Mouse (Mus musculus): ENCODE measurements around the gene Smarcd1. TPM values are rescaled to one million over a fixed set of nuclear protein-coding genes. Genes with fewer than 3 reads are reported as not detected.
A peak's percentile ranks its signal among the peaks of the same experiment; 100 is the strongest.

Gene Smarcd1
- polyA plus RNA-seq, 1 experiment from 2014 or later, result 10.9 TPM

- Histone ChIP-seq H3K9ac (ENCODE audit: low read length) (no peak overlapping the region), H3K27ac (replicated peaks) (no peak overlapping the region), H3K36me3 (ENCODE audit: control insufficient read depth, insufficient read depth, low read length) (no peaks in the 10 kb centered on the region), H3K4me2 (replicated peaks; ENCODE audit: low read depth) (no peak overlapping the region), H3K27me3 (ENCODE audit: control insufficient read depth, insufficient read depth, low read length) (no peaks in the 10 kb centered on the region), H3K9me3 (ENCODE audit: control insufficient read depth, low read length) (no peaks in the 10 kb centered on the region), H3K4me1 (replicated peaks; ENCODE audit: control insufficient read depth, insufficient read depth) (0 out of 2 replicates have a peak, but pooled peaks cover 3% of the 10 kb centered on the region), H3K4me3 (ENCODE audit: low read depth, low read length) (no peak overlapping the region)
- ATAC-seq (ENCODE audit: low FRiP score, low TSS enrichment) (no peak), DNase-seq (ENCODE audit: low spot score) (no peak)
- TF ChIP-seq EP300 (optimal IDR thresholded peaks at IDR 0.05), result no peak
- TF ChIP-seq CTCF (IDR thresholded peaks at IDR 0.05; ENCODE audit: low read depth), result no peak
- WGBS, result 95% methylated on average over 15 of the region's 15 CpGs
These were observed 40.7 kb upstream of the Smarcd1 start for GRCm38 (mm10) chr15:99661121-99661830.

- 0 out of 2 replicates have a peak, but pooled peaks cover 3% of the 10 kb centered on the region for H3K4me1 ChIP-seq (replicated peaks; ENCODE audit: control insufficient read depth, insufficient read depth)
- H3K27ac ChIP-seq (replicated peaks), result no peak overlapping the region
- H3K36me3 ChIP-seq (ENCODE audit: control insufficient read depth, insufficient read depth, low read length), result no peaks in the 10 kb centered on the region
- no peak overlapping the region for H3K4me2 ChIP-seq (replicated peaks; ENCODE audit: low read depth)
- H3K9ac ChIP-seq (ENCODE audit: low read length), result no peak overlapping the region
- H3K4me3 ChIP-seq (ENCODE audit: low read depth, low read length), result no peak overlapping the region
- no peaks in the 10 kb centered on the region; the same call in 1 of the 2 replicates for H3K27me3 ChIP-seq (ENCODE audit: control insufficient read depth, insufficient read depth, low read length)
- H3K9me3 ChIP-seq (ENCODE audit: control insufficient read depth, low read length), result no peaks in the 10 kb centered on the region
- DNase-seq (ENCODE audit: low spot score) (no peak), ATAC-seq (ENCODE audit: low FRiP score, low TSS enrichment) (no peak)
- TF ChIP-seq CTCF (IDR thresholded peaks at IDR 0.05; ENCODE audit: low read depth) (no peak), EP300 (optimal IDR thresholded peaks at IDR 0.05) (no peak)
- whole genome bisulfite sequencing, result 64% methylated on average over 7 of the region's 7 CpGs
These were observed 39.6 kb upstream of the Smarcd1 start for GRCm38 (mm10) chr15:99662371-99662770.

GRCm38 (mm10) chr15:99663964-99664599 is 37.8 kb upstream of the Smarcd1 start:
- DNase-seq (ENCODE audit: low spot score), result no peak
- ATAC-seq (ENCODE audit: low FRiP score, low TSS enrichment), result no peak; the same call in 1 of the 2 replicates
- H3K36me3 ChIP-seq (ENCODE audit: control insufficient read depth, insufficient read depth, low read length), result no peaks in the 10 kb centered on the region
- TF ChIP-seq CTCF (IDR thresholded peaks at IDR 0.05; ENCODE audit: low read depth), result no peak
- no peak for TF ChIP-seq EP300 (optimal IDR thresholded peaks at IDR 0.05)
- peak overlapping the region; percentile 52; the same call in 1 of the 2 replicates for H3K9ac ChIP-seq (ENCODE audit: low read length)
- H3K27me3 ChIP-seq (ENCODE audit: control insufficient read depth, insufficient read depth, low read length), result no peaks in the 10 kb centered on the region; the same call in 1 of the 2 replicates
- 3% methylated on average over 17 of the region's 17 CpGs for WGBS
- H3K9me3 ChIP-seq (ENCODE audit: control insufficient read depth, low read length), result no peaks in the 10 kb centered on the region
- H3K4me3 ChIP-seq (ENCODE audit: low read depth, low read length), result peak overlapping the region; percentile 48
- peak overlapping the region; percentile 90 for H3K4me2 ChIP-seq (replicated peaks; ENCODE audit: low read depth)
- no peak overlapping the region for H3K27ac ChIP-seq (replicated peaks)
- H3K4me1 ChIP-seq (replicated peaks; ENCODE audit: control insufficient read depth, insufficient read depth), result 0 out of 2 replicates have a peak, but pooled peaks cover 3% of the 10 kb centered on the region

GRCm38 (mm10) chr15:99664600-99665451 is 37.1 kb upstream of the Smarcd1 start:
- H3K9ac ChIP-seq (ENCODE audit: low read length), result peak overlapping the region; percentile 52
- peak overlapping the region; percentile 90 for H3K4me2 ChIP-seq (replicated peaks; ENCODE audit: low read depth)
- peak overlapping the region; percentile 53; the same call in 1 of the 2 replicates for H3K27ac ChIP-seq (replicated peaks)
- TF ChIP-seq EP300 (optimal IDR thresholded peaks at IDR 0.05) (no peak), CTCF (IDR thresholded peaks at IDR 0.05; ENCODE audit: low read depth) (no peak)
- no peaks in the 10 kb centered on the region for H3K9me3 ChIP-seq (ENCODE audit: control insufficient read depth, low read length)
- H3K4me3 ChIP-seq (ENCODE audit: low read depth, low read length), result peak overlapping the region; percentile 48
- H3K36me3 ChIP-seq (ENCODE audit: control insufficient read depth, insufficient read depth, low read length), result no peaks in the 10 kb centered on the region
- H3K27me3 ChIP-seq (ENCODE audit: control insufficient read depth, insufficient read depth, low read length), result no peaks in the 10 kb centered on the region; the same call in 1 of the 2 replicates
- H3K4me1 ChIP-seq (replicated peaks; ENCODE audit: control insufficient read depth, insufficient read depth), result 0 out of 2 replicates have a peak, but pooled peaks cover 3% of the 10 kb centered on the region
- peak; percentile 77 for DNase-seq (ENCODE audit: low spot score)
- peak; percentile 77 for ATAC-seq (ENCODE audit: low FRiP score, low TSS enrichment)
- WGBS, result under 1% methylated on average over 34 of the region's 52 CpGs

DNA sequence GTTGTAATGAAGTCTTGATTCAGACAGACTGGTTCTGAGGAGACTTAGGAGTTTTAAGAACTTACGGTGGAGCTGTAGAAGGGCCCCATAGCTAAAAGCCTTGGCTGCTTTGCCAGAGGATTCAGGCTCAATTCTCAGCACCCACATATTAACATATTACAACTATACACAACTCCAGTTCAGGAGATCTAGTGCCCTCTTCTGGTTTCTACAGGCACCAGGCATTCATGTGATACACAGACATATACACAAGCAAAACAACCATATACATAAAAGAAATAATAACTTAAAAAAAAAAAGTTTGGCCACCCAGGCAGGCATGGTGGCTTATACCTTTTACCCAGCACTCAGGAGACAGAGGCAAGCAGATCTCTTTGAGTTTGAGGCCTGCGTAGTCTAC is 34.4 kb upstream of the Smarcd1 start:
- no peak overlapping the region for H3K4me3 ChIP-seq (ENCODE audit: low read depth, low read length)
- TF ChIP-seq CTCF (IDR thresholded peaks at IDR 0.05; ENCODE audit: low read depth) (no peak), EP300 (optimal IDR thresholded peaks at IDR 0.05) (no peak)
- H3K4me2 ChIP-seq (replicated peaks; ENCODE audit: low read depth), result no peak overlapping the region
- 0 out of 2 replicates have a peak, but pooled peaks cover 3% of the 10 kb centered on the region for H3K4me1 ChIP-seq (replicated peaks; ENCODE audit: control insufficient read depth, insufficient read depth)
- H3K27me3 ChIP-seq (ENCODE audit: control insufficient read depth, insufficient read depth, low read length), result peaks cover 5% of the 10 kb centered on the region; the same call in 1 of the 2 replicates
- H3K27ac ChIP-seq (replicated peaks), result no peak overlapping the region
- WGBS, result 100% methylated on average over 2 of the region's 2 CpGs
- DNase-seq (ENCODE audit: low spot score) (no peak), ATAC-seq (ENCODE audit: low FRiP score, low TSS enrichment) (no peak)
- no peak overlapping the region for H3K9ac ChIP-seq (ENCODE audit: low read length)
- no peaks in the 10 kb centered on the region for H3K36me3 ChIP-seq (ENCODE audit: control insufficient read depth, insufficient read depth, low read length)
- no peaks in the 10 kb centered on the region for H3K9me3 ChIP-seq (ENCODE audit: control insufficient read depth, low read length)
